Mouse (Mus musculus): ENCODE data around the gene Dach2. TPM values are rescaled to one million over a fixed set of nuclear protein-coding genes. Genes with fewer than 3 reads are reported as not detected.

Dach2 gene
- polyA plus RNA-seq, 1 experiment = not detected

DNA sequence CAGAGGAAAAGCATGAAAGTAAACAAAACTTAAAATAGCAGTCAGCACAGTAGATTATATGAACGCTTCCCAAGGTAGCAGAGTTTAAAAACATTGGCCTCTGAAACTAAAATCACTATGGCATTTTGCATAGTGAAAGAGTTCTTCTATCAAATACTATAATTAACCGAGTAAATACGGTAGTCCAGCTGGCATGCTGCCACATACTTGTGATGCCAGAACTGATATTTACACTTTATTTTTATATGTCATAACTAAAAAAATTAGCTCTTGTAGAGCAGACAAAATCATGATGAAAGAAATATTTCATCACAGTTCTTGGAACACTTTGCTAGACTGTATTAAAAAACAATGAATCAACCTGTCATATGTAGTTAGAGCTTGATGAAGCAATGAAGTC lies 247.8 kb downstream of the Dach2 start:
- no peaks in the 10 kb centered on the region for H3K4me1 ChIP-seq (ENCODE audit: control insufficient read depth, insufficient read depth, low read length)
- TF ChIP-seq CTCF (IDR thresholded peaks at IDR 0.05; ENCODE audit: insufficient read depth, low read length) = no peak
- no peak for TF ChIP-seq POLR2A (IDR thresholded peaks at IDR 0.05; ENCODE audit: borderline replicate concordance, extremely low read depth, low read depth, low read length)
- no peak for DNase-seq
- H3K4me3 ChIP-seq (replicated peaks; ENCODE audit: extremely low read depth, low read depth, low read length) = no peak overlapping the region
- WGBS = 37% methylated on average over 3 of the region's 3 CpGs

DNA sequence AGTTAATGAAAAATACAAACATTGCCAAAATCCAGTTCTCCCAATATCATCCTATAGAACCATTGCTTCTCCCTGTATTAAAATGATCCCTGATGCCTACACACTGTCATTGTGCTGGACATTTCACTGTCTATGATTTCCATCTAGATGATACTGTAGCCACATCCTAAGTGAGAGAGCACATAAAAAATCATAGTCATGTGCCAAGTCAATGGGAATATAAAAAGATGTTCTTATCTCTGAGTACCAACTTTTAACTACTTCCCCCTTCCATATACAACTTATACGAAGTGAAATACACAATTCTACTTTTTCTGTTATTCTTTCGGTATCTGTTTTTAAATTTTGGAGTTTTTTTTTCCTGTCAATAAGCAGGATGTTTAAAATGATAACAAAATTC lies 266.6 kb downstream of the Dach2 start:
- no peak for DNase-seq
- no peak overlapping the region for H3K4me3 ChIP-seq (replicated peaks; ENCODE audit: extremely low read depth, low read depth, low read length)
- H3K4me1 ChIP-seq (ENCODE audit: control insufficient read depth, insufficient read depth, low read length) = no peaks in the 10 kb centered on the region
- no peak for TF ChIP-seq CTCF (IDR thresholded peaks at IDR 0.05; ENCODE audit: insufficient read depth, low read length)
- WGBS = 54% methylated on average over 2 of the region's 2 CpGs

DNA sequence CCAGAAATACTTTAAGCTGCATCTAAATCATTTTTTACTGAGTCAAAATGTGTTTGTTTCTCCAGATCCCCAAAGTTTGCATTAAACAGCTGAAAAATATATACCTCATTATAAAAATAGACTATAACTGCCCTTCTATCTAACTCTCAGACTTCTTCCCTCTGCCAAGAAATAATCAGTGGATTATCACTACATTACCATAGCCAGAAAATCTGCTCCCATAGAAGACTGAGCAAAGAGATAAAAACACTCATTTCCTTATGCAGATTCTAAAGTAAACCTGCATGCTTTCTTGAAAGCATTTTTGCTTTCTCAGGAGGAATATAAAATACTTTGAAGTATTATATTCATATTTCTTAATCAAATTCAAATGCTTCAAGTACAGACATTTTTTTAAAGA lies 368.8 kb downstream of the Dach2 start:
- Histone ChIP-seq H3K4me3 (replicated peaks; ENCODE audit: extremely low read depth, low read depth, low read length) (no peak overlapping the region), H3K4me1 (ENCODE audit: control insufficient read depth, insufficient read depth, low read length) (no peaks in the 10 kb centered on the region)
- DNase-seq = no peak
- TF ChIP-seq CTCF (IDR thresholded peaks at IDR 0.05; ENCODE audit: insufficient read depth, low read length) (no peak), POLR2A (IDR thresholded peaks at IDR 0.05; ENCODE audit: borderline replicate concordance, extremely low read depth, low read depth, low read length) (no peak)

DNA sequence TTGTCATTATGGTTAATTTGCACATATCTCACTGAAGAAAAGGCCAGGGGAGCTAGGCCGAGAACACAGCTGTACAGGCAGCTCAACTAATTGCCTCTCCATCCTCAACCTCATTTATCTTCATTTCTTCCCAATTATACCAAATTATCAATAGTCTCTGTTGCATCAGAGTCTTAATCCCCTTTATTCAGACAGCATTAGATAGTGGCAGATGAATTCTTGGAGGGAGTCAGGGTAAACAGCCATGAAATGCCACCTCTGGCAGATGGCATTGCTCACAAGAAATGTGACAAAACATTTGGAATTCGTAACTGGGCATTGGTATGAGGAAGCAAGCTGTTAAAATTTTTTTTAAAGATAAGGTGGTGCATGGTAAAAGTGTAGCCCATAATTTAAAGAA lies 389.9 kb downstream of the Dach2 start:
- Histone ChIP-seq H3K4me1 (ENCODE audit: control insufficient read depth, insufficient read depth, low read length) (no peaks in the 10 kb centered on the region), H3K4me3 (replicated peaks; ENCODE audit: extremely low read depth, low read depth, low read length) (no peak overlapping the region)
- no peak for TF ChIP-seq POLR2A (IDR thresholded peaks at IDR 0.05; ENCODE audit: borderline replicate concordance, extremely low read depth, low read depth, low read length)
- TF ChIP-seq CTCF (IDR thresholded peaks at IDR 0.05; ENCODE audit: insufficient read depth, low read length) = no peak
- WGBS = 52% methylated on average over 2 of the region's 2 CpGs
- no peak for DNase-seq

DNA sequence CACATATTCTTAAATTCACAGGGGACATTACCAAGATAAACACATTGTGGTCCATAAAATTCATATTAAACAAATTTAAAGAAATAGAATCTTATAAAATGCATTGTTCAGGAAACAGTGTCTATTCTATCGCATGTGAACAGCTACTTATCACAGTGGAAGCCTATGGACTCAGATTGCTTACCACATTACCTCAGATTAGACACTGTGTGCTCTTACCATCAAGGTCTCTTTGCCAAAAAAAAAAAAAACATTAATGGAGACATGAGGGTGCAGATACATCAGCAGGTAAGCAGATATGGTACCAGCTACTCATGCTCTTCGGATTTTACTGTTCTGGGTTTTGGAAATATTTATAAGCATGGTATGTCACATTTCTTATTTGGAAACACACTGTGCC lies 415.1 kb downstream of the Dach2 start:
- TF ChIP-seq POLR2A (IDR thresholded peaks at IDR 0.05; ENCODE audit: borderline replicate concordance, extremely low read depth, low read depth, low read length) (no peak), CTCF (IDR thresholded peaks at IDR 0.05; ENCODE audit: insufficient read depth, low read length) (no peak)
- WGBS = 81% methylated on average over 2 of the region's 2 CpGs
- no peak for DNase-seq
- Histone ChIP-seq H3K4me1 (ENCODE audit: control insufficient read depth, insufficient read depth, low read length) (no peaks in the 10 kb centered on the region), H3K4me3 (replicated peaks; ENCODE audit: extremely low read depth, low read depth, low read length) (no peak overlapping the region)

DNA sequence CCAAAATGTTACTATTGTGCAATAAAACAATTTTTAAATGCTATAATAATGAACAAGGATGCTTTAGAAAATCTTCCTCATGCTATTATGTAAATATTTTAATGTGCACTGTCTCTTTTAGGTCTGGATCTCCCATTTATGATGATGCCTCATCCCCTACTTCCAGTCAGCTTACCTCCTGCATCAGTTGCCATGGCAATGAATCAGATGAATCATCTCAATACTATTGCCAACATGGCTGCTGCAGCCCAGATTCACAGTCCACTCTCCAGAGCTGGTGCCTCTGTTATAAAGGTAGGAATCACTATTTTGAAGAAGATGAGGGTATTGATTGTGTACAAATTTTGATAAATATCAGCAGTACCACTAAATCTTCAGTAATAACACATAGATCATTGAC lies 426.8 kb downstream of the Dach2 start:
- Histone ChIP-seq H3K4me1 (ENCODE audit: control insufficient read depth, insufficient read depth, low read length) (no peaks in the 10 kb centered on the region), H3K4me3 (replicated peaks; ENCODE audit: extremely low read depth, low read depth, low read length) (no peak overlapping the region)
- DNase-seq = no peak
- no peak for TF ChIP-seq CTCF (IDR thresholded peaks at IDR 0.05; ENCODE audit: insufficient read depth, low read length)
- no peak for TF ChIP-seq POLR2A (IDR thresholded peaks at IDR 0.05; ENCODE audit: borderline replicate concordance, extremely low read depth, low read depth, low read length)

GRCm38 (mm10) chrX:113747122-113747521 lies 449.8 kb downstream of the Dach2 start:
- no peak for TF ChIP-seq CTCF (IDR thresholded peaks at IDR 0.05; ENCODE audit: insufficient read depth, low read length)
- no peak for TF ChIP-seq POLR2A (IDR thresholded peaks at IDR 0.05; ENCODE audit: borderline replicate concordance, extremely low read depth, low read depth, low read length)
- no peak for DNase-seq
- Histone ChIP-seq H3K4me3 (replicated peaks; ENCODE audit: extremely low read depth, low read depth, low read length) (no peak overlapping the region), H3K4me1 (ENCODE audit: control insufficient read depth, insufficient read depth, low read length) (no peaks in the 10 kb centered on the region)

DNA sequence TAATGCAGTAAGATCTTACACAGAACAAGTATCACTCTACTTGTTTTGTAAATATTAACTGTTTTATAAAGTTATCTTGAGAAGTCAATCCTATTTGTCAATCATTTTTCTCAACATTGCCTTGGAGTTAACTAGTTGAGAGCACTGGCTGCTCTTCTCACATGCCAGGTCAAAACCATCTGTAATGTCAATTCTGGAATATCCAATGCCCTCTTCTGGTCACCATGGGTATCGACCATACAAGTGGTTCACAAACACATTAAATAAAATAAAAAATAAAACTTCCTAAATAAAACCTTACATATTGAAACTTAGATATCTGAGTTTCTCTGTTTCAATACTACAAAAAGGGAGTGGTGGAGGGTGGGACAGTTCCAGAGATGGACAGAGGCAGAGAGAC lies 495.0 kb downstream of the Dach2 start:
- no peaks in the 10 kb centered on the region for H3K4me1 ChIP-seq (ENCODE audit: control insufficient read depth, insufficient read depth, low read length)
- WGBS = 45% methylated on average over 1 of the region's 1 CpGs
- TF ChIP-seq POLR2A (IDR thresholded peaks at IDR 0.05; ENCODE audit: borderline replicate concordance, extremely low read depth, low read depth, low read length) (no peak), CTCF (IDR thresholded peaks at IDR 0.05; ENCODE audit: insufficient read depth, low read length) (no peak)
- no peak overlapping the region for H3K4me3 ChIP-seq (replicated peaks; ENCODE audit: extremely low read depth, low read depth, low read length)
- DNase-seq = no peak

GRCm38 (mm10) chrX:113810369-113810768 lies 513.1 kb downstream of the Dach2 start:
- no peak for DNase-seq
- Histone ChIP-seq H3K4me3 (replicated peaks; ENCODE audit: extremely low read depth, low read depth, low read length) (no peak overlapping the region), H3K4me1 (ENCODE audit: control insufficient read depth, insufficient read depth, low read length) (no peaks in the 10 kb centered on the region)
- TF ChIP-seq CTCF (IDR thresholded peaks at IDR 0.05; ENCODE audit: insufficient read depth, low read length) (no peak), POLR2A (IDR thresholded peaks at IDR 0.05; ENCODE audit: borderline replicate concordance, extremely low read depth, low read depth, low read length) (no peak)

GRCm38 (mm10) chrX:113826810-113827209 lies 529.5 kb downstream of the Dach2 start:
- H3K4me1 ChIP-seq (ENCODE audit: control insufficient read depth, insufficient read depth, low read length) = no peaks in the 10 kb centered on the region
- no peak overlapping the region for H3K4me3 ChIP-seq (replicated peaks; ENCODE audit: extremely low read depth, low read depth, low read length)
- 41% methylated on average over 1 of the region's 1 CpGs for WGBS
- DNase-seq = no peak
- TF ChIP-seq CTCF (IDR thresholded peaks at IDR 0.05; ENCODE audit: insufficient read depth, low read length) (no peak), POLR2A (IDR thresholded peaks at IDR 0.05; ENCODE audit: borderline replicate concordance, extremely low read depth, low read depth, low read length) (no peak)

DNA sequence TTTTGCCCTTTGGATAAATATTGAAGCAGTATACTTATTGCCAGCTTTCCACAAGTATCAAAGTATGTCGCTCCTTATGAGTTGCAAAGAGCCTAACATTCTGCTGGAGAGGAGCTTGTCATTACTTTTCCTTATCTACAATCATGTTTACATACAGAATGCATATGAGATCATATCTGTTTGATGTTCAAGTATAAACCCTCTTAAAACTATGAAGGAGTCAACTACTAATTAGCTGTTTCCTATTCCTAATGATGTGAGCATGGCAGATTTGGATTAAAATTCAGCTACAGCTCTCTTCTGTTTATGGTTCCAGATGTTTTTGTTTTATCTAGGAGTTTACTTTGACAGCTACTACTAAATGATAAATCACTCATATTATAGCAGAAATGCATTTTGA lies 535.8 kb downstream of the Dach2 start:
- TF ChIP-seq POLR2A (IDR thresholded peaks at IDR 0.05; ENCODE audit: borderline replicate concordance, extremely low read depth, low read depth, low read length) (no peak), CTCF (IDR thresholded peaks at IDR 0.05; ENCODE audit: insufficient read depth, low read length) (no peak)
- no peak overlapping the region for H3K4me3 ChIP-seq (replicated peaks; ENCODE audit: extremely low read depth, low read depth, low read length)
- DNase-seq = no peak
- WGBS = 75% methylated on average over 1 of the region's 1 CpGs
- no peaks in the 10 kb centered on the region for H3K4me1 ChIP-seq (ENCODE audit: control insufficient read depth, insufficient read depth, low read length)

All from lung, adult 2 months (tissue).